Mouse (Mus musculus) bone marrow macrophage, adult 2 months (primary cell): ENCODE measurements around the gene Uba52. TPM values are rescaled to one million over a fixed set of nuclear protein-coding genes. Genes with fewer than 3 reads are reported as not detected.
A peak's percentile ranks its signal among the peaks of the same experiment; 100 is the strongest.

ENCODE experiments used
- H3K27ac ChIP-seq: 2 replicates; pipeline ENCODE4 v1.5.1; 2012; ENCODE audit warnings: low read depth, low read length; ENCODE audit not compliant: insufficient read depth
- H3K4me1 ChIP-seq: 2 replicates; pipeline ENCODE4 v1.6.1; 2012; ENCODE audit warnings: low read length; ENCODE audit not compliant: control insufficient read depth, insufficient read depth
- H3K4me3 ChIP-seq: 2 replicates; pipeline ENCODE4 v1.5.1; 2012; ENCODE audit warnings: mild to moderate bottlenecking, low read length, moderate library complexity; ENCODE audit not compliant: insufficient read depth
- CTCF ChIP-seq: IDR thresholded peaks from 2 replicates; pipeline ENCODE4 v1.5.1; 2012; ENCODE audit warnings: low read depth, mild to moderate bottlenecking, low read length, moderate library complexity
- POLR2A ChIP-seq: IDR thresholded peaks from 2 replicates; pipeline ENCODE4 v1.6.1; 2012; ENCODE audit warnings: mild to moderate bottlenecking, low read depth, low read length, borderline replicate concordance
- polyA plus RNA-seq: library from polyadenylated mRNA; stranded (reverse); fragments of >200 nt; gene quantifications from 2 replicates; pipeline ENCODE4 v1.2.4, GENCODE M21; 2012; ENCODE audit not compliant: missing spikeins, insufficient read depth, insufficient read length

The Uba52 gene
- polyA plus RNA-seq, 1 experiment = 873 TPM

DNA sequence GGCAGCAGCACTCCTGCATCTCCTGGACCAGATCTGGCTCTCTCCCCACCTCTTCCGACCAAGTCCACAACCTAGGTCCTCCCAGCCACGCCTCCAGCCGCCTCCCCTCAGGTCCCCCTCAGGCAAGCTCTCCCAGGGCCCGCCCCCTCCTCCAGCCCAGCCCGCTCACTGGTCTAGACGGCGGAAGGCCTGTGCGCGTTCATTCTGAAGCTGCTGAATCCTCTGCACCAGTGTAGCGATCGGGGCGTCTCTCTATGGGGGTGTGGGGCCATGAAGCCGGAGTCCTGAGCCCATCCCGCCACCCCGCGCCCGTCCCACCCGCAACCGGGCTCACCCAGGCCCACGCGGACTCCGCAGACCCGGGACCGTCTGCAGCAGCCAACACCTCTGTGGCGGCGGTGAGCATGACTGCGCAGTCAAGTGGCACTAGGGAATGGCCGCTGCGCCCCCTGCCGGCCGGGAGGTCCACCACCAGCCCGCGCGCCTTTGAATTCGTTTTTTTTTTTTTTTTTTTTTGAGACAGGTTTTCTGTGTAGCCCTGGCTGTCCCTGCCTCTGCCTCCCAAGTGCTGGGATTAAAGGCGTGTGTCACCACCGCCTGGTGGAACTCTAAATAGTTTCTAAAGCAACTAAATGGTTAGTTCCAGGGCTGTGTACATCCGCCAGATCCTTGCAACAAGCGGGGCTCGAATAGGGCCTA, 4.1 kb downstream of the Uba52 start, which contains the start of gene Rex1bd:
Gene Rex1bd (minus strand): TSS at position 425 of the 699 bp plus-strand sequence.
- no peak for TF ChIP-seq POLR2A
- peak; percentile 57 for TF ChIP-seq CTCF
- Histone ChIP-seq H3K4me1 (peaks cover 2% of the 10 kb centered on the region), H3K4me3 (peak within 1 kb of the TSS; percentile 80), H3K27ac (peak within 1 kb of the TSS; percentile 36)

DNA sequence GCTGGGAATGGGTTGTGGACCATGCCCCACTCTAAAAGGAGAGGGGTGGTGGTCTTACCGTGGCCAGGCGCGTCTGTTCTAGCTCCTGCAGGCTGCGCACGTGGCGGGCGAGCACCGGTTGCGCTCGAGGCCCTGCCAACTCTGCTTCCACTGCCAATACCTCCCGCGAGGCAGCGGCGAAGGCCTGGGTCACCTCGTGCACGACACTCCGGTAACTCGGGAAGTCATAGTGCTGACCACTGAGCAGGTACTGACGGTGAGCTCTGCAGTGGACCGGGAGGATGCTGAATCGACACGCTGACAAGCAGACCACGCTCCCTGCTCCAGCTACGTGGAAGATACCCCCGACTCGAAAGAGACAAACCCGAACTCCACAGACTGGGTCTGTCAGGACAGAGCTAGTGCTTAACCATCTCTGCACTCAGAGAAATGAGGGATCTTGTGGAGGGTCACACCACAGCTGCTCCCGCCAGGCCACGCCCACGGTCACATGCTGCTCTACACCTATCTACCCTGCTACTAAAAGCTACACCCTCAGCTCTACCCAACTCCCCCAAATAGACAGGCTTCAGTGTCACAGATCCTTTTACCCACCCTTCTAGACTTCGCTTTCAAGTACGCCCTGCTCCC, 4.8 kb downstream of the Uba52 start:
- no peak overlapping the region; the same call in 1 of the 2 replicates for H3K27ac ChIP-seq
- peak overlapping the region; percentile 80 for H3K4me3 ChIP-seq
- no peaks in the 10 kb centered on the region for H3K4me1 ChIP-seq
- no peak for TF ChIP-seq POLR2A
- TF ChIP-seq CTCF = no peak

DNA sequence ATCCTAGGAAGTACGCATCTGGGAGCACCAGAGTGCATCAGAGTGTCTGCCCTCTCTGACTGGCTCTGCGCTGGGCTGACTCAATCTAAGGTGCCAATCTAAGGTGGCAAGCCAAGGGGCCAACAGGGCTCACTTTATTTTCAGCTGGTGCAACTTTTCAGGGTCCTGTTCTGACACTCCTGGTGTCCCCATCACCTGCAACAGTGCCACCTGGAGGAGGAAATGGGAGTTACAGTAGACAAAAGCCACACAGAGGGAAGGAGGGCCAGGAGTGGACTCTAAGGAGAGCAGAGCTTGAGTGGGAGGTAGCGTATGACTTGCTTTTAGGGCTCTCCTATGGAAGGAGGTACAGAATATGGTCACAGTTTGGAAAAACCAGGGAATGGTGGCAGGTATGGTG, 5.8 kb downstream of the Uba52 start:
- TF ChIP-seq POLR2A (no peak), CTCF (peak; percentile 39)
- Histone ChIP-seq H3K4me1 (no peaks in the 10 kb centered on the region), H3K4me3 (no peak overlapping the region), H3K27ac (no peak overlapping the region)

DNA sequence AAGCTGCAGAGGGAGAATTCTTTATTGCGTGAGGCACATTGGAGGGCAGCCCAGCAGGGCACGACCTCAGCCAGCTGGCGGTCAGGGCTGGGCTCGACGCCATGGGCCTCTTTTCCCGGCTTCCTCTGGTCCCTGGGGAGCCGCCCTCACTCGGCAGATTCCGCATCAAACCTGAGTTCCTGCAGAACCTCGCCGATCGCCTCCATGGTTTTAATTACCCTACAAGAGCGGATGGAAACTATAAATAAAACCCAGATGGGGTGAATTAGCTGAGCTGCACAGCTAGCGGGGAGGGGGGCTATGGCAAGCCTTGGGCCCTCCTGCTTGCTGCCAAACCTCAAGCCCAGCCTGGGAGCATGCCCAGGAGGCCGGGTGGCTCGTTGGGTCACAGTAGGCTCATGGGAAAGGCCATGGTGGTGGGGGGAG, 6.3 kb downstream of the Uba52 start:
- Histone ChIP-seq H3K4me1 (no peaks in the 10 kb centered on the region), H3K4me3 (no peak overlapping the region), H3K27ac (no peak overlapping the region)
- TF ChIP-seq POLR2A = no peak
- TF ChIP-seq CTCF = no peak

DNA sequence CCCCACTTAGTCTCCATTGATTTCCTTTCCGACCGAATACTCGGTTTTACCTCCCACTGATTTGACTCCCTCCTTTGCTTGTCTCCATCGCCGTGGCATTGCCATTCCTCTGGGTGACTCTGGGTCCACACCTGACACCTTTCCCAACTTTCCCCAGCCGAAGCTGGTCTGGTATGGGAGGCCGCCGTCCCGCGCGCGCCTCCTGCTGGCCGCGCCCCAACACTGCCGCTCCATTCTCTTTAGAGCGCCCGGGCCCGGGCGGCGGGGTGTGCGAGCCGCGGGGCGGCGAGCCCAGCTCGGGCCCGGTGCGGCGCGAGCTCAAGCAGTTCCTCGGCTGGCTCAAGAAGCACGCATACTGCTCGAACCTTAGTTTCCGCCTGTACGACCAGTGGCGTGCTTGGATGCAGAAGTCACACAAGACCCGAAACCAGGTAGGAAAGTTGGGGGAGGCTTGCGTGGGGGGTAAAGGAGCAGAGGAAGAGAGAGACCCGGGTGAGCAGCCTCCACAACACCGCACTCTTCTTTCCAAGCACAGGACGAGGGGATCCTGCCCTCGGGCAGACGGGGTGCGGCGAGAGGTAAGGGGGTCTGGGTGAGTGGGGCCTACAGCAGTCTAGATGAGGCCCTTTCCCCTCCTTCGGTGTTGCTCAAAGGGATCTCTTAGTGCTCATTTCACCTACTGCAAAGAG, 7.4 kb downstream of the Uba52 start:
- no peaks in the 10 kb centered on the region for H3K4me1 ChIP-seq
- H3K27ac ChIP-seq = no peak overlapping the region
- no peak overlapping the region for H3K4me3 ChIP-seq
- TF ChIP-seq POLR2A = no peak
- peak; percentile 87 for TF ChIP-seq CTCF

DNA sequence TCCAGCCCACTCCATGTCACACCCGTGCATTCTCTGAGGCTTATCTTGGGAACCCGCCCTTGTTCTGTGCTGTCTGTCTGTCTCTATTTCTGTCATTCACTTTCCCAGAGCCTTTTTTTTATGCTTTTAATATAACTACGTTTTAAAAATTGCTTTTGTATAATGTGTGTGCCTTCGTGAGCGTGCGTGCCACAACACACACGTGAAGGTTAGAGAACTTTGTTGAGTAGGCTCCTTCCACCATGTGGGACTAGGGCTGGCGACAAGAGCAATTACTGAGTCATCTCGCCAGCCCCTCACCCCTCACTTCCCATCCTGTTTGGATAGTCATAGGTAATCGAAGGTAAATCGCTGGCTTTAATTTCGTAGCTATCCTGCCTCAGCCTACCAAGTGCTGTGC, 8.1 kb downstream of the Uba52 start:
- no peak overlapping the region for H3K27ac ChIP-seq
- H3K4me3 ChIP-seq = no peak overlapping the region
- TF ChIP-seq CTCF = no peak
- no peak for TF ChIP-seq POLR2A
- H3K4me1 ChIP-seq = no peaks in the 10 kb centered on the region

DNA sequence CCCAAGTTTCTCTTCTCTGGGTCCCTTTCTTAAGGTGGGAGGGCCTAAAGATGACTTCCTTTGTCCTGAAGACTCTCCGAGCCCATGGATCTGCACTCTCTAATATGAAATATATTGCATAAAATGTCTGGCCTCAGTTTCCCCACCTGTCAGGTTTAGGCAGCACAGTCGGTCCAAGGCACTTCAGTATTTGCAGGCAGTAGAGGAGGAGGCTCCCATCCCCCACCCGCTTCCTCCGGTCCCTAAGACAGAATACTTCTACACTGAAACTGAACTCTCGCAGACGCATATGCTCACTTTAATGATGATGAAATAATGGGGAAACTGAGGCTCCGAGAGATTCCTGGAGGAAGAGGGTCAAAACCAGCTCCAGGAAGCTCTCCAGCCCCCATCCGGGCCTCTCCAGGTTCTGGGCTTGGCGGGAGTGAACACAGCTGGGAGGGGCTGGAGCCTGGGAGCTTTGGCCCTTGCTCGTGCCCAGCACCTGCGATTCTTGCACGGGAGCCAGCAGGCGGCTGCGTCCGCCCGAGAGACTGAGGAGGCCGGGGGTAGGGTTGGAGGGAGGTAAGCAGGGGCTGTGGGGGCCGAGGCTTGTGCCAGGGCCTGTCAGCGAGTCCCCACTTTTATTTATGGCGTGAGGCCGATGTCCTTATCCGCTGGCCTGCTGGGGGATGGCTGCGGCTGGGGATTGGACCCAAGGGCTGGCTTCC, 8.6 kb downstream of the Uba52 start:
- Histone ChIP-seq H3K27ac (no peak overlapping the region), H3K4me3 (no peak overlapping the region), H3K4me1 (no peaks in the 10 kb centered on the region)
- TF ChIP-seq POLR2A (no peak), CTCF (no peak)

DNA sequence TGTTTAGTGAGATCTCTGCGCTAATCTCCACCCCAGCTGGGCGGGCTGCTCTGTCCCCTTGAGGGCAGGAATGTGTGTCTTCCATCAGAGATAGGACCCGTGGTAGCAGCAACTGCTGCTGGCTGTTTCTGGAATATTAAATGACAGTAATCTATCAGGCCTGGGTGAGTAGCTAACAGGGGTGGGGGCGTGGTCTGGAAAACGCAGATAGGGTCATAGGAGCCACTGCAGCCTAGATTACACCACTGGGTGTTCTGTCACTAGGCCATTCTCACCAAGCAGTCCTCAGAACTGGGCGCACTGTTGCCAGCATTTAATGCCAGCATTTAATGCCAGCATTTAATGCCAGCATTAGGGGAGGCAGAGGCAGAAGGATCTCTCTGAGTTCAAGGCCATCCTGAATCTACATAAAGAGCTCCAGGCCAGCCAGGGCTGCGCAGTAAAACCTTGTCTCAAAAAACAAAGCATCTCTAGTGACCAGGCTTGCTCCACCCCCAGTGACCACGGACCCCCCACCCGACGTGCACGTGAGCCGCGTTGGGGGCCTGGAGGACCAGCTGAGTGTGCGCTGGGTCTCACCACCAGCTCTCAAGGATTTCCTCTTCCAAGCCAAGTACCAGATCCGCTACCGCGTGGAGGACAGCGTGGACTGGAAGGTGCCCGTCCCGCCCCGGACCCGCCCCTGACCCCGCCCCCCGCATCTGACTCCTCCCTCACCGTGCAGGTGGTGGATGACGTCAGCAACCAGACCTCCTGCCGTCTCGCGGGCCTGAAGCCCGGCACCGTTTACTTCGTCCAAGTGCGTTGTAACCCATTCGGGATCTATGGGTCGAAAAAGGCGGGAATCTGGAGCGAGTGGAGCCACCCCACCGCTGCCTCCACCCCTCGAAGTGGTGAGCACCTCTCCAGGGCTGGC, 10.0 kb downstream of the Uba52 start:
- no peak overlapping the region for H3K4me3 ChIP-seq
- H3K4me1 ChIP-seq = no peaks in the 10 kb centered on the region
- H3K27ac ChIP-seq = no peak overlapping the region
- TF ChIP-seq CTCF = no peak
- TF ChIP-seq POLR2A = no peak

DNA sequence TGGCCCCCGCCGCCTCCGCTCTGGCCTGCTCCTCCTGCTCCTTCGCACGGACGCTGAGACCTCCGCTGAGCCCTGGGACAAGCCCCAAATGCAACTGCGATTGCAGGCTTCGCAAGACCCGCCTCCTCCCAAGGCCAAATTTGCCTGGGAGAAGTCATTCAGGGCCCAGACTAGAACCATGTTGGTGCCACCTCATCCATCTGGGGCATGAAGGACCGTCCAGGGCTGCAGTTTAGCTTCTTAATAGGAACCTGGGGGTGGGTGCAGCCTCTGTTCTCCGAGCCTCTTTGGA, 14.9 kb downstream of the Uba52 start:
- no peaks in the 10 kb centered on the region for H3K4me1 ChIP-seq

More for the DNA sequence above, 14.9 kb downstream of the Uba52 start:
- TF ChIP-seq POLR2A = no peak
- H3K4me3 ChIP-seq = no peak overlapping the region
- H3K27ac ChIP-seq = no peak overlapping the region
